Mouse (Mus musculus): Measurements from ENCODE around the gene 4930451I11Rik. TPM values are rescaled to one million over a fixed set of nuclear protein-coding genes. Genes with fewer than 3 reads are reported as not detected.
A peak's percentile ranks its signal among the peaks of the same experiment; 100 is the strongest.

Gene 4930451I11Rik
- polyA plus RNA-seq, 1 experiment from 2014 or later = not detected

GRCm38 (mm10) chr7:126793456-126794270 lies 37.8 kb downstream of the 4930451I11Rik start:
- 68% methylated on average over 4 of the region's 4 CpGs for WGBS (ENCODE audit: insufficient replicate concordance)
- no peak overlapping the region for H3K4me3 ChIP-seq (ENCODE audit: low read depth, low read length)
- H3K4me1 ChIP-seq (ENCODE audit: control insufficient read depth, low read depth, low read length) = peaks cover 44% of the 10 kb centered on the region

GRCm38 (mm10) chr7:126792721-126793443 lies 38.6 kb downstream of the 4930451I11Rik start:
- peak overlapping the region; percentile 94 for H3K4me3 ChIP-seq (ENCODE audit: low read depth, low read length)
- ATAC-seq (ENCODE audit: low read depth) = no peak
- H3K27ac ChIP-seq (ENCODE audit: low read length) = peak overlapping the region; percentile 94
- no peaks in the 10 kb centered on the region for H3K9me3 ChIP-seq (replicated peaks; ENCODE audit: control insufficient read depth, low read length)
- 16% methylated on average over 11 of the region's 11 CpGs for WGBS (ENCODE audit: insufficient replicate concordance)
- H3K9ac ChIP-seq (ENCODE audit: low read depth, low read length) = peak overlapping the region; percentile 97
- H3K4me1 ChIP-seq (ENCODE audit: control insufficient read depth, low read depth, low read length) = peaks cover 37% of the 10 kb centered on the region
- H3K36me3 ChIP-seq (ENCODE audit: control insufficient read depth, insufficient read depth) = peaks cover 23% of the 10 kb centered on the region
- no peaks in the 10 kb centered on the region for H3K27me3 ChIP-seq (ENCODE audit: control insufficient read depth, insufficient read depth, low read depth, low read length)
- peak overlapping the region; percentile 66 for H3K4me2 ChIP-seq (ENCODE audit: low read depth, low read length)

More at GRCm38 (mm10) chr7:126793456-126794270, 37.8 kb downstream of the 4930451I11Rik start:
- no peak overlapping the region for H3K9ac ChIP-seq (ENCODE audit: low read depth, low read length)
- no peaks in the 10 kb centered on the region for H3K27me3 ChIP-seq (ENCODE audit: control insufficient read depth, insufficient read depth, low read depth, low read length)
- no peak overlapping the region for H3K27ac ChIP-seq (ENCODE audit: low read length)
- no peak overlapping the region for H3K4me2 ChIP-seq (ENCODE audit: low read depth, low read length)
- ATAC-seq (ENCODE audit: low read depth) = no peak
- H3K36me3 ChIP-seq (ENCODE audit: control insufficient read depth, insufficient read depth) = peaks cover 19% of the 10 kb centered on the region
- H3K9me3 ChIP-seq (replicated peaks; ENCODE audit: control insufficient read depth, low read length) = no peaks in the 10 kb centered on the region

GRCm38 (mm10) chr7:126791851-126792720 lies 39.4 kb downstream of the 4930451I11Rik start, which contains the start of gene Ppp4c:
Gene Ppp4c, minus strand, starts transcription at chr7:126792496.
- Histone ChIP-seq H3K9ac (ENCODE audit: low read depth, low read length) (peak within 1 kb of the TSS; percentile 97), H3K27me3 (ENCODE audit: control insufficient read depth, insufficient read depth, low read depth, low read length) (no peaks in the 10 kb centered on the region), H3K4me2 (ENCODE audit: low read depth, low read length) (peak within 1 kb of the TSS; percentile 83), H3K27ac (ENCODE audit: low read length) (peak within 1 kb of the TSS; percentile 94), H3K36me3 (ENCODE audit: control insufficient read depth, insufficient read depth) (peaks cover 31% of the 10 kb centered on the region), H3K4me3 (ENCODE audit: low read depth, low read length) (peak within 1 kb of the TSS; percentile 94), H3K9me3 (replicated peaks; ENCODE audit: control insufficient read depth, low read length) (no peaks in the 10 kb centered on the region), H3K4me1 (ENCODE audit: control insufficient read depth, low read depth, low read length) (peaks cover 29% of the 10 kb centered on the region)
- peak; percentile 93 for ATAC-seq (ENCODE audit: low read depth)
- under 1% methylated on average over 69 of the region's 83 CpGs for WGBS (ENCODE audit: insufficient replicate concordance)

GRCm38 (mm10) chr7:126789141-126789540 lies 42.3 kb downstream of the 4930451I11Rik start:
- H3K36me3 ChIP-seq (ENCODE audit: control insufficient read depth, insufficient read depth) = peaks cover 50% of the 10 kb centered on the region
- 86% methylated on average over 4 of the region's 4 CpGs for WGBS (ENCODE audit: insufficient replicate concordance)
- H3K9me3 ChIP-seq (replicated peaks; ENCODE audit: control insufficient read depth, low read length) = no peaks in the 10 kb centered on the region

GRCm38 (mm10) chr7:126786142-126786541 lies 45.3 kb downstream of the 4930451I11Rik start:
- ATAC-seq (ENCODE audit: low read depth) = no peak
- Histone ChIP-seq H3K4me2 (ENCODE audit: low read depth, low read length) (no peak overlapping the region), H3K9ac (ENCODE audit: low read depth, low read length) (no peak overlapping the region), H3K4me3 (ENCODE audit: low read depth, low read length) (no peak overlapping the region), H3K36me3 (ENCODE audit: control insufficient read depth, insufficient read depth) (peaks cover 54% of the 10 kb centered on the region), H3K27ac (ENCODE audit: low read length) (no peak overlapping the region), H3K27me3 (ENCODE audit: control insufficient read depth, insufficient read depth, low read depth, low read length) (no peaks in the 10 kb centered on the region), H3K9me3 (replicated peaks; ENCODE audit: control insufficient read depth, low read length) (no peaks in the 10 kb centered on the region), H3K4me1 (ENCODE audit: control insufficient read depth, low read depth, low read length) (peaks cover 14% of the 10 kb centered on the region)
- 89% methylated on average over 14 of the region's 14 CpGs for WGBS (ENCODE audit: insufficient replicate concordance)

More at GRCm38 (mm10) chr7:126789141-126789540, 42.3 kb downstream of the 4930451I11Rik start:
- no peak for ATAC-seq (ENCODE audit: low read depth)
- no peak overlapping the region for H3K27ac ChIP-seq (ENCODE audit: low read length)
- H3K4me2 ChIP-seq (ENCODE audit: low read depth, low read length) = no peak overlapping the region
- no peak overlapping the region for H3K4me3 ChIP-seq (ENCODE audit: low read depth, low read length)
- no peak overlapping the region for H3K9ac ChIP-seq (ENCODE audit: low read depth, low read length)
- no peaks in the 10 kb centered on the region for H3K27me3 ChIP-seq (ENCODE audit: control insufficient read depth, insufficient read depth, low read depth, low read length)
- H3K4me1 ChIP-seq (ENCODE audit: control insufficient read depth, low read depth, low read length) = peaks cover 20% of the 10 kb centered on the region

- WGBS (ENCODE audit: insufficient replicate concordance) = 76% methylated on average over 4 of the region's 4 CpGs
- Histone ChIP-seq H3K9me3 (replicated peaks; ENCODE audit: control insufficient read depth, low read length) (no peaks in the 10 kb centered on the region), H3K4me3 (ENCODE audit: low read depth, low read length) (no peak overlapping the region), H3K27ac (ENCODE audit: low read length) (no peak overlapping the region), H3K4me2 (ENCODE audit: low read depth, low read length) (no peak overlapping the region), H3K9ac (ENCODE audit: low read depth, low read length) (no peak overlapping the region), H3K27me3 (ENCODE audit: control insufficient read depth, insufficient read depth, low read depth, low read length) (no peaks in the 10 kb centered on the region), H3K4me1 (ENCODE audit: control insufficient read depth, low read depth, low read length) (peaks cover 15% of the 10 kb centered on the region), H3K36me3 (ENCODE audit: control insufficient read depth, insufficient read depth) (peaks cover 55% of the 10 kb centered on the region)
- ATAC-seq (ENCODE audit: low read depth) = no peak
Measured at GRCm38 (mm10) chr7:126785056-126785455, 46.4 kb downstream of the 4930451I11Rik start.

- Histone ChIP-seq H3K4me3 (ENCODE audit: low read depth, low read length) (no peak overlapping the region), H3K4me2 (ENCODE audit: low read depth, low read length) (no peak overlapping the region), H3K4me1 (ENCODE audit: control insufficient read depth, low read depth, low read length) (peaks cover 19% of the 10 kb centered on the region), H3K36me3 (ENCODE audit: control insufficient read depth, insufficient read depth) (peaks cover 50% of the 10 kb centered on the region), H3K27me3 (ENCODE audit: control insufficient read depth, insufficient read depth, low read depth, low read length) (no peaks in the 10 kb centered on the region), H3K9me3 (replicated peaks; ENCODE audit: control insufficient read depth, low read length) (no peaks in the 10 kb centered on the region), H3K9ac (ENCODE audit: low read depth, low read length) (no peak overlapping the region), H3K27ac (ENCODE audit: low read length) (no peak overlapping the region)
- ATAC-seq (ENCODE audit: low read depth) = no peak
- WGBS (ENCODE audit: insufficient replicate concordance) = 78% methylated on average over 7 of the region's 7 CpGs
Measured at GRCm38 (mm10) chr7:126784469-126784868, 47.0 kb downstream of the 4930451I11Rik start.

GRCm38 (mm10) chr7:126782693-126783092 lies 48.7 kb downstream of the 4930451I11Rik start:
- no peak overlapping the region for H3K4me2 ChIP-seq (ENCODE audit: low read depth, low read length)
- H3K27ac ChIP-seq (ENCODE audit: low read length) = no peak overlapping the region
- H3K9ac ChIP-seq (ENCODE audit: low read depth, low read length) = no peak overlapping the region
- ATAC-seq (ENCODE audit: low read depth) = no peak
- 74% methylated on average over 13 of the region's 13 CpGs for WGBS (ENCODE audit: insufficient replicate concordance)
- H3K36me3 ChIP-seq (ENCODE audit: control insufficient read depth, insufficient read depth) = peaks cover 44% of the 10 kb centered on the region
- no peaks in the 10 kb centered on the region for H3K9me3 ChIP-seq (replicated peaks; ENCODE audit: control insufficient read depth, low read length)
- H3K4me1 ChIP-seq (ENCODE audit: control insufficient read depth, low read depth, low read length) = peaks cover 25% of the 10 kb centered on the region
- H3K27me3 ChIP-seq (ENCODE audit: control insufficient read depth, insufficient read depth, low read depth, low read length) = no peaks in the 10 kb centered on the region
- no peak overlapping the region for H3K4me3 ChIP-seq (ENCODE audit: low read depth, low read length)
